Comparison of ENCODE assay signal across 7 mouse cellular contexts in genomic region chr3:123508056-123508674, GRCm38 (mm10).
DNase-seq lines count a peak whose midpoint lies in the region; ATAC-seq and TF ChIP-seq lines count a peak whose summit lies in the region.

No protein-coding gene starts in this region.

- peak overlapping the region; percentile 99 for H3K27ac ChIP-seq in embryonic facial prominence, embryonic 10.5 days (replicated peaks)
- H3K27ac ChIP-seq in intestine, postnatal 0 days (ENCODE audit: low read depth, low read length), result peak overlapping the region; percentile 99
- H3K27ac ChIP-seq in midbrain, embryonic 12.5 days (replicated peaks), result peak overlapping the region; percentile 99
- peak overlapping the region; percentile 99 for H3K27ac ChIP-seq in small intestine, adult 2 months (ENCODE audit: insufficient read depth, low read depth, low read length)

- under 1% methylated on average over 53 of the region's 53 CpGs for WGBS in embryonic facial prominence, embryonic 10.5 days
- under 1% methylated on average over 53 of the region's 53 CpGs for WGBS in intestine, postnatal 0 days
- WGBS in midbrain, embryonic 12.5 days, result under 1% methylated on average over 53 of the region's 53 CpGs
- WGBS in small intestine, adult 2 months, result under 1% methylated on average over 53 of the region's 53 CpGs

- ATAC-seq in intestine, postnatal 0 days, result peak; percentile 96
- ATAC-seq in midbrain, embryonic 12.5 days (ENCODE audit: low FRiP score, low read depth), result peak; percentile 98

- H3K4me1 ChIP-seq in embryonic facial prominence, embryonic 10.5 days, result peaks cover 15% of the 10 kb centered on the region
- no peaks in the 10 kb centered on the region for H3K4me1 ChIP-seq in intestine, postnatal 0 days (replicated peaks; ENCODE audit: control insufficient read depth, insufficient read depth, low read length)
- H3K4me1 ChIP-seq in midbrain, embryonic 12.5 days, result peaks cover 17% of the 10 kb centered on the region
- no peaks in the 10 kb centered on the region for H3K4me1 ChIP-seq in small intestine, adult 2 months (ENCODE audit: control insufficient read depth, insufficient read depth, insufficient read length, low read length)

- TF ChIP-seq POLR2A in small intestine, adult 2 months (IDR thresholded peaks at IDR 0.05; ENCODE audit: low read depth, low read length), result peak; percentile 98

- TF ChIP-seq CTCF in intestine, postnatal 0 days (IDR thresholded peaks at IDR 0.05; ENCODE audit: low read depth), result peak; percentile 54
- peak; percentile 35; the same call in 1 of the 2 replicates for TF ChIP-seq CTCF in small intestine, adult 2 months (IDR thresholded peaks at IDR 0.05; ENCODE audit: extremely low read depth, insufficient read length, insufficient replicate concordance, low read depth, low read length)

- peak overlapping the region; percentile 72 for H3K4me3 ChIP-seq in embryonic facial prominence, embryonic 10.5 days
- H3K4me3 ChIP-seq in intestine, postnatal 0 days (ENCODE audit: low read depth, low read length), result peak overlapping the region; percentile 87
- H3K4me3 ChIP-seq in midbrain, embryonic 12.5 days, result peak overlapping the region; percentile 66
- peak overlapping the region; percentile 78 for H3K4me3 ChIP-seq in small intestine, adult 2 months (ENCODE audit: low read depth, low read length)

- H3K9me3 ChIP-seq in embryonic facial prominence, embryonic 10.5 days, result no peaks in the 10 kb centered on the region
- no peaks in the 10 kb centered on the region for H3K9me3 ChIP-seq in intestine, postnatal 0 days (ENCODE audit: control insufficient read depth)
- no peaks in the 10 kb centered on the region for H3K9me3 ChIP-seq in midbrain, embryonic 12.5 days

- intact Hi-C loops in left cerebral cortex, postnatal 4 days (cut with DNase I), result loop anchor here (10.0 kb wide), 1 partner anchor 123 kb away; the partner anchor contains the start of gene Mettl14

- H3K9ac ChIP-seq in intestine, postnatal 0 days (ENCODE audit: low read depth, low read length), result peak overlapping the region; percentile 86
- H3K9ac ChIP-seq in midbrain, embryonic 12.5 days (replicated peaks), result peak overlapping the region; percentile 70

- peak; percentile 99 for DNase-seq in adrenal gland, postnatal 10 days
- peak; percentile 99 for DNase-seq in embryonic facial prominence, embryonic 10.5 days (ENCODE audit: low spot score)
- peak; percentile 76 for DNase-seq in gonadal fat pad, adult 2 months (ENCODE audit: low read depth)
- DNase-seq in left cerebral cortex, postnatal 4 days, result peak; percentile 99

- H3K27me3 ChIP-seq in embryonic facial prominence, embryonic 10.5 days (replicated peaks; ENCODE audit: low read depth, poor library complexity, severe bottlenecking), result no peaks in the 10 kb centered on the region
- H3K27me3 ChIP-seq in intestine, postnatal 0 days (replicated peaks; ENCODE audit: control insufficient read depth, insufficient read depth, low read length), result no peaks in the 10 kb centered on the region
- H3K27me3 ChIP-seq in midbrain, embryonic 12.5 days, result no peaks in the 10 kb centered on the region
- no peaks in the 10 kb centered on the region for H3K27me3 ChIP-seq in small intestine, adult 2 months (ENCODE audit: control insufficient read depth, insufficient read depth, low read length)

- peaks cover 17% of the 10 kb centered on the region for H3K36me3 ChIP-seq in embryonic facial prominence, embryonic 10.5 days (replicated peaks)
- H3K36me3 ChIP-seq in intestine, postnatal 0 days (ENCODE audit: control insufficient read depth, insufficient read depth), result no peaks in the 10 kb centered on the region; the same call in 1 of the 2 replicates
- peaks cover 8% of the 10 kb centered on the region; the same call in 1 of the 2 replicates for H3K36me3 ChIP-seq in midbrain, embryonic 12.5 days
- H3K36me3 ChIP-seq in small intestine, adult 2 months (ENCODE audit: control insufficient read depth, insufficient read depth, low read length), result peaks cover 8% of the 10 kb centered on the region

- peak overlapping the region; percentile 74 for H3K4me2 ChIP-seq in intestine, postnatal 0 days (replicated peaks; ENCODE audit: low read depth)
- H3K4me2 ChIP-seq in midbrain, embryonic 12.5 days (replicated peaks), result peak overlapping the region; percentile 66

Comparison
In these comparisons a context has a peak if more than half of its experiments do, and no peak if none do; other contexts are left out.
1. Peak in every context shown above with its lines: DNase-seq, ATAC-seq, H3K4me3 ChIP-seq and H3K27ac ChIP-seq.